Mouse (Mus musculus): ENCODE data around the gene Best3. TPM values are rescaled to one million over a fixed set of nuclear protein-coding genes. Genes with fewer than 3 reads are reported as not detected.

The Best3 gene
- polyA plus RNA-seq, 1 experiment from 2014 or later: 0.10 TPM

Other genes with a start within 250 kb of the Best3 start
- 0.05 and 0.08 TPM in 2 replicates for gene Myrfl, start 89.4 kb upstream of the Best3 start, polyA plus RNA-seq (2015; fragmentation: Nextera tagmentation; extraction: Ambion mirVana)
- gene Rab3ip, start 35.5 kb upstream of the Best3 start, polyA plus RNA-seq (2015; fragmentation: Nextera tagmentation; extraction: Ambion mirVana): 48.6 and 50.4 TPM in 2 replicates
- not detected in 2 replicates for gene Gm10271, start 13.7 kb upstream of the Best3 start, polyA plus RNA-seq (2015; fragmentation: Nextera tagmentation; extraction: Ambion mirVana)
- gene Lrrc10, start 59.0 kb downstream of the Best3 start, polyA plus RNA-seq (2015; fragmentation: Nextera tagmentation; extraction: Ambion mirVana): not detected in 2 replicates
- gene Cct2, start 77.5 kb downstream of the Best3 start, polyA plus RNA-seq (2015; fragmentation: Nextera tagmentation; extraction: Ambion mirVana): 273 and 274 TPM in 2 replicates
- gene Frs2, start 162.2 kb downstream of the Best3 start, polyA plus RNA-seq (2015; fragmentation: Nextera tagmentation; extraction: Ambion mirVana): 20.0 and 23.7 TPM in 2 replicates
- 101 and 106 TPM in 2 replicates for gene Yeats4, start 238.2 kb downstream of the Best3 start, polyA plus RNA-seq (2015; fragmentation: Nextera tagmentation; extraction: Ambion mirVana)